Mouse (Mus musculus) lung, postnatal 0 days (tissue): ENCODE results near the gene Mcemp1.

ENCODE experiments used
- CTCF ChIP-seq: IDR thresholded peaks from 2 replicates; pipeline ENCODE4 v1.5.1; 2016; ENCODE audit warnings: antibody characterized with exemption, mild to moderate bottlenecking
- EP300 ChIP-seq: IDR thresholded peaks from 2 replicates; pipeline ENCODE4 v1.6.1; 2016; ENCODE audit warnings: antibody characterized with exemption, mild to moderate bottlenecking, control low read depth

- TF ChIP-seq CTCF: no peak
- no peak for TF ChIP-seq EP300
These were observed 19.0 kb downstream of the Mcemp1 start for GRCm38 (mm10) chr8:3684530-3684929.
